Mouse (Mus musculus) kidney, postnatal 4 days (tissue): Measurements from ENCODE around the gene Fam187b.

Experiments
- DNase-seq, 2 experiments: peaks; one replicate each; pipeline ENCODE4 v3.0.0; 2021; ENCODE audit warnings: mixed read lengths in 2 of 2

The Fam187b gene

GRCm38 (mm10) chr7:30958866-30959487 lies 14.6 kb upstream of the Fam187b start:
- no peak for DNase-seq

GRCm38 (mm10) chr7:30959786-30960349 lies 13.7 kb upstream of the Fam187b start:
- DNase-seq = no peak

- no peak for DNase-seq
These were observed 10.7 kb upstream of the Fam187b start for GRCm38 (mm10) chr7:30962862-30963261.

GRCm38 (mm10) chr7:30964366-30964765 lies 9.2 kb upstream of the Fam187b start:
- DNase-seq = no peak

- no peak for DNase-seq
These were observed 7.9 kb upstream of the Fam187b start for GRCm38 (mm10) chr7:30965677-30966076.

- DNase-seq = no peak
These were observed 6.9 kb upstream of the Fam187b start for GRCm38 (mm10) chr7:30966657-30967056.

GRCm38 (mm10) chr7:30968611-30969010 lies 5.0 kb upstream of the Fam187b start:
- DNase-seq = no peak

- no peak for DNase-seq
These were observed 4.4 kb upstream of the Fam187b start for GRCm38 (mm10) chr7:30969174-30969573.

GRCm38 (mm10) chr7:30971901-30972300 lies 1.7 kb upstream of the Fam187b start:
- DNase-seq = no peak

- no peak for DNase-seq
These were observed 952 bp upstream of the Fam187b start for GRCm38 (mm10) chr7:30972426-30973250.

- peak in 1 of 2 experiments; percentile 79 for DNase-seq
These were observed 414 bp upstream of the Fam187b start, which contains the start of gene Lsr for GRCm38 (mm10) chr7:30973251-30973500. Gene Lsr (minus strand): TSS chr7:30973464.

GRCm38 (mm10) chr7:30981703-30982102 lies 8.1 kb downstream of the Fam187b start:
- no peak for DNase-seq

- DNase-seq = no peak
These were observed 11.8 kb downstream of the Fam187b start for GRCm38 (mm10) chr7:30985357-30985756.

- DNase-seq = no peak
These were observed 15.1 kb downstream of the Fam187b start for GRCm38 (mm10) chr7:30988519-30989162.

GRCm38 (mm10) chr7:30992148-30992547 lies 18.6 kb downstream of the Fam187b start:
- DNase-seq = no peak

- no peak for DNase-seq
These were observed 20.4 kb downstream of the Fam187b start for GRCm38 (mm10) chr7:30993986-30994385.

- no peak for DNase-seq
These were observed 22.9 kb downstream of the Fam187b start for GRCm38 (mm10) chr7:30996491-30996890.

- DNase-seq = peak; percentile 53 to 68
These were observed 27.0 kb downstream of the Fam187b start for GRCm38 (mm10) chr7:31000505-31001020.

- peak; percentile 7 to 19 for DNase-seq
These were observed 29.1 kb downstream of the Fam187b start for GRCm38 (mm10) chr7:31002650-31003049.

GRCm38 (mm10) chr7:31007775-31008174 lies 34.2 kb downstream of the Fam187b start:
- no peak for DNase-seq

GRCm38 (mm10) chr7:31008175-31008574 lies 34.6 kb downstream of the Fam187b start:
- peak; percentile 5 to 10 for DNase-seq

GRCm38 (mm10) chr7:31008889-31009288 lies 35.3 kb downstream of the Fam187b start:
- DNase-seq = peak; percentile 24 to 48

- no peak for DNase-seq
These were observed 39.4 kb downstream of the Fam187b start for GRCm38 (mm10) chr7:31012971-31013370.
